Mouse (Mus musculus): Measurements from ENCODE around the gene Adcy6. TPM values are rescaled to one million over a fixed set of nuclear protein-coding genes. Genes with fewer than 3 reads are reported as not detected.

Adcy6 gene
- polyA plus RNA-seq, 1 experiment: 62.8 TPM

GRCm38 (mm10) chr15:98616362-98617175 lies 6.7 kb upstream of the Adcy6 start:
- no peaks in the 10 kb centered on the region for H3K4me1 ChIP-seq (ENCODE audit: control insufficient read depth, insufficient read depth, low read length)
- TF ChIP-seq CTCF (IDR thresholded peaks at IDR 0.05; ENCODE audit: insufficient read depth, low read length) (no peak), POLR2A (IDR thresholded peaks at IDR 0.05; ENCODE audit: borderline replicate concordance, extremely low read depth, low read depth, low read length) (no peak)
- WGBS: 47% methylated on average over 20 of the region's 20 CpGs
- H3K4me3 ChIP-seq (replicated peaks; ENCODE audit: extremely low read depth, low read depth, low read length): no peak overlapping the region
- DNase-seq: no peak

- no peak for TF ChIP-seq POLR2A (IDR thresholded peaks at IDR 0.05; ENCODE audit: borderline replicate concordance, extremely low read depth, low read depth, low read length)
- no peak for TF ChIP-seq CTCF (IDR thresholded peaks at IDR 0.05; ENCODE audit: insufficient read depth, low read length)
- no peaks in the 10 kb centered on the region for H3K4me1 ChIP-seq (ENCODE audit: control insufficient read depth, insufficient read depth, low read length)
- no peak for DNase-seq
- WGBS: 72% methylated on average over 6 of the region's 6 CpGs
- no peak overlapping the region for H3K4me3 ChIP-seq (replicated peaks; ENCODE audit: extremely low read depth, low read depth, low read length)
Observed at GRCm38 (mm10) chr15:98615751-98616150, 5.9 kb upstream of the Adcy6 start.

GRCm38 (mm10) chr15:98614971-98615370 lies 5.1 kb upstream of the Adcy6 start:
- no peak for DNase-seq
- TF ChIP-seq POLR2A (IDR thresholded peaks at IDR 0.05; ENCODE audit: borderline replicate concordance, extremely low read depth, low read depth, low read length): no peak
- TF ChIP-seq CTCF (IDR thresholded peaks at IDR 0.05; ENCODE audit: insufficient read depth, low read length): no peak
- 74% methylated on average over 6 of the region's 6 CpGs for WGBS
- Histone ChIP-seq H3K4me1 (ENCODE audit: control insufficient read depth, insufficient read depth, low read length) (no peaks in the 10 kb centered on the region), H3K4me3 (replicated peaks; ENCODE audit: extremely low read depth, low read depth, low read length) (no peak overlapping the region)

DNA sequence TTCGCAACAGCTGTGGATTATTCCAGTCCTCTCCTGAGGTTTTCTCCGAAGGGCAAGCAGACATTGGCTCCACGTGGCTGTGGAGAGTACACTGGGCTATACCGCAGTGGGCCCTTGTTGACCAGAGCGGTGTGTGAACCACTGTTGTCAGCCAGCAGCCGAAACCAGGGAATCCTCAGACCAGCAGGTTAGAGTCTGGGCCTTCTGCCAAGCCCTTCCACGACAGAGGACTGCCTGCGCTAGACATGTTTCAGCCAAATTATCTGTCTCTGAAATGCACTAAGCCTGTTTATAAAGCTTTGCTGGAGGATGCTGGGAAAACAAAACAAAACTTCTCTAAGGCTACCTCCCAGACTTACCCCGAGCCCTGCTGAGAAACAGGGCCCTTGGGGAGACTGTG lies 4.7 kb upstream of the Adcy6 start:
- no peak for DNase-seq
- TF ChIP-seq CTCF (IDR thresholded peaks at IDR 0.05; ENCODE audit: insufficient read depth, low read length) (no peak), POLR2A (IDR thresholded peaks at IDR 0.05; ENCODE audit: borderline replicate concordance, extremely low read depth, low read depth, low read length) (no peak)
- WGBS: 61% methylated on average over 9 of the region's 9 CpGs
- Histone ChIP-seq H3K4me3 (replicated peaks; ENCODE audit: extremely low read depth, low read depth, low read length) (no peak overlapping the region), H3K4me1 (ENCODE audit: control insufficient read depth, insufficient read depth, low read length) (no peaks in the 10 kb centered on the region)

GRCm38 (mm10) chr15:98612229-98612628 lies 2.4 kb upstream of the Adcy6 start:
- H3K4me3 ChIP-seq (replicated peaks; ENCODE audit: extremely low read depth, low read depth, low read length): no peak overlapping the region
- TF ChIP-seq POLR2A (IDR thresholded peaks at IDR 0.05; ENCODE audit: borderline replicate concordance, extremely low read depth, low read depth, low read length) (no peak), CTCF (IDR thresholded peaks at IDR 0.05; ENCODE audit: insufficient read depth, low read length) (no peak)
- 96% methylated on average over 3 of the region's 3 CpGs for WGBS
- DNase-seq: no peak
- H3K4me1 ChIP-seq (ENCODE audit: control insufficient read depth, insufficient read depth, low read length): peaks cover 4% of the 10 kb centered on the region; the same call in 1 of the 2 replicates

DNA sequence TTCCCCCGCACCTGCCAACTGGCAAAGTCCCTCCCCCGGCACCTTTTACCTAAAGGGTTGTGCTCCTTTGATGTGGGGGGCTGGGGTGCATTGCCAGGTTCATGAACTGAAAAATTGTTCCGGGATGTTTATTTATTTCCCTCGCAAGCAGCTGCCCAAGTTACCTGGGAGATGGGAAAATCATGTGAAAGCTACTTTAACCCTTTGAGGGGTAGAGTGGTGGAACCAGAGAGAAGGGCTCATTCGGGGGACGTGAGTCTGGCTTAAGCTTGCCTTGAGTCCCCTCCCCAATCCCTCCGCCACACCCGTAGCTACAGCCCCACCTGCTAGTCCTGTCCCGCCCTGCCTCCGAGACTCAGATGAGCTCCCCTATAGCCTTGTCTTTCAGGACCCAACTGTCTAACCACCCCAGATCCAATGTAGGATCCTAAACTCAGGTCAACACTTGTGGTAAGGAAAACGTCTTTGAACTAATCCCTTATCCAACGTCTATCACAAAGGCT lies 306 bp upstream of the Adcy6 start:
- Histone ChIP-seq H3K4me1 (ENCODE audit: control insufficient read depth, insufficient read depth, low read length) (peaks cover 6% of the 10 kb centered on the region; the same call in 1 of the 2 replicates), H3K4me3 (replicated peaks; ENCODE audit: extremely low read depth, low read depth, low read length) (peak overlapping the region; percentile 63)
- no peak for DNase-seq
- no peak for TF ChIP-seq POLR2A (IDR thresholded peaks at IDR 0.05; ENCODE audit: borderline replicate concordance, extremely low read depth, low read depth, low read length)
- no peak for TF ChIP-seq CTCF (IDR thresholded peaks at IDR 0.05; ENCODE audit: insufficient read depth, low read length)
- 15% methylated on average over 12 of the region's 12 CpGs for WGBS

- H3K4me1 ChIP-seq (ENCODE audit: control insufficient read depth, insufficient read depth, low read length): peaks cover 6% of the 10 kb centered on the region; the same call in 1 of the 2 replicates
- peak overlapping the region; percentile 63 for H3K4me3 ChIP-seq (replicated peaks; ENCODE audit: extremely low read depth, low read depth, low read length)
- peak; percentile 42 for DNase-seq
- 1% methylated on average over 22 of the region's 26 CpGs for WGBS
- TF ChIP-seq POLR2A (IDR thresholded peaks at IDR 0.05; ENCODE audit: borderline replicate concordance, extremely low read depth, low read depth, low read length) (no peak), CTCF (IDR thresholded peaks at IDR 0.05; ENCODE audit: insufficient read depth, low read length) (no peak)
Observed at GRCm38 (mm10) chr15:98608784-98609250, 1.1 kb downstream of the Adcy6 start.

DNA sequence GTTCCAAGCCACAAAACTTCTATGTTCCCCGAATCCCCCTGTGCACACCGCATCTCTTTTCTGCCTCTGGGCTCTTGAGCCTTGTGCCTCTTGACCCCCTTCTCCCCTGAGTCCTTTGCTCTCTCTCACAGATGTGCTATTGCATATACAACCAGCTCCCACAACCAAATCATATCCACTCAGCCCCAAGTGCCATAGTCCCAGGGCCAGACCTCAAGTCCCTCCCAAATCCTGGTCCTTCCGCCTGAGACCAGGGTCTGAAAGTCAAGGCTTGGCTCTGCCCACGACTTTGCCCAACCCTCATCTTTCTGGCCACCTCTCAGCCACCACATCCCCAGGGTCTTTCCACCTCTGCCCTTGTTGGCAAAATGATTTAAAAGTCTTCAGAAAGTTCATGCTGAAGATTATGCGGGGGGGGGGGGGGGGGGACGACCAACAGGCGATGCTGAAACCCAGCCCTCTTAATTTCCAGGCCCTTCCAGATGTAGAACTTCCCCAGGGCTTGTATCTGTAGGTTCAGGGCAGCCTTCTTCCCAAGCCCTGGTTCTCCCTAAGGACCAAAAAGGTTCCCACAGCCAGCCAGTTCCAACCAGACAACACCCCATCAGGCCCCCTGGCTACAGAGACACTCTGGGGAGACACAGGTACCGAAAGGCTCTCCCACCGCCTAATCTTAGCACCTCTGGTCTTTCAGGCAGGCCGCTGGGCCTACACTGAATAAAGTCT lies 1.7 kb downstream of the Adcy6 start:
- DNase-seq: no peak
- Histone ChIP-seq H3K4me1 (ENCODE audit: control insufficient read depth, insufficient read depth, low read length) (peaks cover 6% of the 10 kb centered on the region; the same call in 1 of the 2 replicates), H3K4me3 (replicated peaks; ENCODE audit: extremely low read depth, low read depth, low read length) (peak overlapping the region; percentile 63)
- 9% methylated on average over 10 of the region's 10 CpGs for WGBS
- no peak for TF ChIP-seq CTCF (IDR thresholded peaks at IDR 0.05; ENCODE audit: insufficient read depth, low read length)
- no peak for TF ChIP-seq POLR2A (IDR thresholded peaks at IDR 0.05; ENCODE audit: borderline replicate concordance, extremely low read depth, low read depth, low read length)

- Histone ChIP-seq H3K4me3 (replicated peaks; ENCODE audit: extremely low read depth, low read depth, low read length) (no peak overlapping the region), H3K4me1 (ENCODE audit: control insufficient read depth, insufficient read depth, low read length) (peaks cover 6% of the 10 kb centered on the region; the same call in 1 of the 2 replicates)
- no peak for DNase-seq
- TF ChIP-seq POLR2A (IDR thresholded peaks at IDR 0.05; ENCODE audit: borderline replicate concordance, extremely low read depth, low read depth, low read length) (no peak), CTCF (IDR thresholded peaks at IDR 0.05; ENCODE audit: insufficient read depth, low read length) (no peak)
- WGBS: 22% methylated on average over 4 of the region's 4 CpGs
Observed at GRCm38 (mm10) chr15:98607557-98607956, 2.3 kb downstream of the Adcy6 start.
